ENCODE assay signal across 8 mouse cellular contexts in the genomic region with DNA sequence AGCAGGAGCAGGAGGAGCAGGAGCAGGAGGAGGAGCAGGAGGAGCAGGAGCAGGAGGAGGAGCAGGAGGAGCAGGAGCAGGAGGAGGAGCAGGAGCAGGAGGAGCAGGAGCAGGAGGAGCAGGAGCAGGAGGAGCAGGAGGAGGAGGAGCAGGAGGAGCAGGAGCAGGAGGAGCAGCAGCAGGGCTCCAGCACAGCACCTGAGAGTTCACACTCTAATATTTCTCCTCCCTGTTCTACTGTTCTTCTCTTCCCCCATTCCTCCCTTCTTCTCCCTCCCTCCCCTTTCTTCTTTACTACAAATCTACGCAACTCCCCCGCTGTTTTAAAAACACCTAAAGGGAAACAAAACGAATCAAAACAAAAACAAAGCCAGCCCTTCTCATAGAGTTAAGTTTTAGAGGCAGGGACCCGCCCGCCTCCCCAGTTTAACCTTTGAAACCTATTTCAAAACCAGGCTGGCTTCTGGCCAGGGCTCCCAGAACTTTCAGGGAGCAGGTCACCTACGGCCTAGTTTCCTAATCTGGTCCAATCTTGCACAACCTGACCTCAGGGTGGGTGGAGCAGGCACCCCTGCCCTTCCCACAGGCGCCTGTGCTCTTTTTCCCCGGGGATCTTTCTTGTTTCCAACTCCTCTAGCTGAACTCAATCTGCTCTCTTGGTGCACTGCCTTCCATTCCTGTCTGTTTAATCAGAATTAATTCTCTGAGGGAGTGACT.
DNase-seq lines count a peak whose midpoint lies in the region; ATAC-seq lines count a peak whose summit lies in the region.
"Had no signal": no experiment of that assay in that cellular context is flagged by ENCODE, and none has a peak within 500 bp of the region (broad histone marks: within the 10 kb centered on the region; RNA-seq: fewer than 3 reads in every experiment).

No protein-coding gene starts in this region.

- intact Hi-C loops in left cerebral cortex, postnatal 25 days (cut with DNase I), result no loop called here

- 60% methylated on average over 8 of the region's 8 CpGs for WGBS in intestine, embryonic 14.5 days
- WGBS in liver, embryonic 16.5 days (ENCODE audit: insufficient replicate concordance), result 43% methylated on average over 8 of the region's 8 CpGs

- 0 out of 2 replicates have a peak overlapping the region, but pooled peaks have one; percentile 38 for H3K27ac ChIP-seq in intestine, embryonic 14.5 days (ENCODE audit: low read depth)
- peak overlapping the region; percentile 75 for H3K27ac ChIP-seq in liver, embryonic 16.5 days (ENCODE audit: low read length)

- no peak overlapping the region for H3K9ac ChIP-seq in intestine, embryonic 14.5 days (ENCODE audit: low read length)
- H3K9ac ChIP-seq in liver, embryonic 16.5 days (ENCODE audit: low read depth, low read length), result no peak overlapping the region

- DNase-seq in intestine, embryonic 14.5 days (ENCODE audit: low spot score), result peak; percentile 71
- DNase-seq in urinary bladder, adult 2 months (ENCODE audit: low spot score), result peak; percentile 78
- no peak for DNase-seq in left cerebral cortex, postnatal 25 days (ENCODE audit: low spot score in 2 of 2)
- DNase-seq in frontal cortex, postnatal 10 days (ENCODE audit: low spot score in 2 of 2), result no peak

- ATAC-seq in common myeloid progenitor, adult 5-6 weeks (replicated peaks; ENCODE audit: low read depth, poor library complexity, severe bottlenecking), result peak; percentile 46
- ATAC-seq in intestine, embryonic 14.5 days (replicated peaks; ENCODE audit: low FRiP score, low TSS enrichment, low read depth), result peak; percentile 68
- ATAC-seq in liver, embryonic 16.5 days (ENCODE audit: low read depth), result peak; percentile 79
- no peak for ATAC-seq in megakaryocyte-erythroid progenitor cell, adult 5-6 weeks (replicated peaks; ENCODE audit: low FRiP score, low TSS enrichment, poor library complexity, severe bottlenecking)

- H3K9me3 ChIP-seq in intestine, embryonic 14.5 days (ENCODE audit: control insufficient read depth, low read length), result no peaks in the 10 kb centered on the region
- no peaks in the 10 kb centered on the region for H3K9me3 ChIP-seq in liver, embryonic 16.5 days (replicated peaks; ENCODE audit: control insufficient read depth, low read length)
- H3K9me3 ChIP-seq: megakaryocyte, embryonic 14.5 days had no signal

- H3K4me3 ChIP-seq in intestine, embryonic 14.5 days (ENCODE audit: low read depth, low read length), result no peak overlapping the region
- H3K4me3 ChIP-seq in liver, embryonic 16.5 days (ENCODE audit: low read depth, low read length), result no peak overlapping the region
- H3K4me3 ChIP-seq: megakaryocyte, embryonic 14.5 days had no signal

- H3K27me3 ChIP-seq in intestine, embryonic 14.5 days (replicated peaks; ENCODE audit: control insufficient read depth, insufficient read depth, low read length), result no peaks in the 10 kb centered on the region
- H3K27me3 ChIP-seq in liver, embryonic 16.5 days (ENCODE audit: control insufficient read depth, insufficient read depth, low read depth, low read length), result no peaks in the 10 kb centered on the region
- H3K27me3 ChIP-seq: megakaryocyte, embryonic 14.5 days had no signal

- H3K4me2 ChIP-seq in intestine, embryonic 14.5 days (ENCODE audit: low read length), result no peak overlapping the region
- peak overlapping the region; percentile 26; the same call in 1 of the 2 replicates for H3K4me2 ChIP-seq in liver, embryonic 16.5 days (ENCODE audit: low read depth, low read length)

- H3K36me3 ChIP-seq in intestine, embryonic 14.5 days (ENCODE audit: control insufficient read depth, insufficient read depth, low read length), result no peaks in the 10 kb centered on the region
- no peaks in the 10 kb centered on the region for H3K36me3 ChIP-seq in liver, embryonic 16.5 days (ENCODE audit: control insufficient read depth, insufficient read depth)

- H3K4me1 ChIP-seq in intestine, embryonic 14.5 days (replicated peaks; ENCODE audit: control insufficient read depth, insufficient read depth, low read length), result peaks cover 3% of the 10 kb centered on the region; the same call in 1 of the 2 replicates
- peaks cover 6% of the 10 kb centered on the region for H3K4me1 ChIP-seq in liver, embryonic 16.5 days (ENCODE audit: control insufficient read depth, low read depth, low read length)

Comparison
In these comparisons a context has a peak if more than half of its experiments do, and no peak if none do; other contexts are left out.
1. DNase-seq: peak in intestine, embryonic 14.5 days (single experiment) and urinary bladder, adult 2 months (single experiment); none in left cerebral cortex, postnatal 25 days (0 of 2) and frontal cortex, postnatal 10 days (0 of 2).